Mouse (Mus musculus): ENCODE data around the gene Atp6v1fnb.

- TF ChIP-seq POLR2A (IDR thresholded peaks at IDR 0.05; ENCODE audit: insufficient read depth, low read depth, low read length) (no peak), CTCF (IDR thresholded peaks at IDR 0.05; ENCODE audit: insufficient read depth, low read depth, low read length) (no peak)
Measured at GRCm38 (mm10) chr6:29485951-29486350, 14.7 kb downstream of the Atp6v1fnb start.
